Mouse (Mus musculus): ENCODE data around the gene Hnrnph3. TPM values are rescaled to one million over a fixed set of nuclear protein-coding genes. Genes with fewer than 3 reads are reported as not detected.

Gene Hnrnph3
- polyA plus RNA-seq, 1 experiment from 2014 or later = 101 TPM

Other genes starting within 250 kb of the Hnrnph3 start
- 86.9 and 116 TPM in 2 replicates for gene Ccar1, start 231.9 kb downstream of the Hnrnph3 start, polyA plus RNA-seq (2014; fragmentation: Nextera tagmentation; extraction: Ambion mirVana)
- 35.9 and 44.3 TPM in 2 replicates for gene Tet1, start 115.2 kb downstream of the Hnrnph3 start, polyA plus RNA-seq (2014; fragmentation: Nextera tagmentation; extraction: Ambion mirVana)
- gene Slc25a16, start 103.6 kb downstream of the Hnrnph3 start, polyA plus RNA-seq (2014; fragmentation: Nextera tagmentation; extraction: Ambion mirVana) = 15.3 and 17.9 TPM in 2 replicates
- 3.2 and 5.8 TPM in 2 replicates for gene Dna2, start 77.2 kb downstream of the Hnrnph3 start, polyA plus RNA-seq (2014; fragmentation: Nextera tagmentation; extraction: Ambion mirVana)
- 59.9 and 60.3 TPM in 2 replicates for gene Rufy2, start 44.0 kb downstream of the Hnrnph3 start, polyA plus RNA-seq (2014; fragmentation: Nextera tagmentation; extraction: Ambion mirVana)
- gene Pbld2, start 98 bp upstream of the Hnrnph3 start, polyA plus RNA-seq (2014; fragmentation: Nextera tagmentation; extraction: Ambion mirVana) = 0.79 and 0.89 TPM in 2 replicates
- gene Pbld1, start 35.9 kb upstream of the Hnrnph3 start, polyA plus RNA-seq (2014; fragmentation: Nextera tagmentation; extraction: Ambion mirVana) = 0.58 and 0.93 TPM in 2 replicates
- gene Atoh7, start 75.4 kb upstream of the Hnrnph3 start, polyA plus RNA-seq (2014; fragmentation: Nextera tagmentation; extraction: Ambion mirVana) = 1.4 and 2.5 TPM in 2 replicates
- 0.12 and 0.64 TPM in 2 replicates for gene Mypn, start 179.7 kb upstream of the Hnrnph3 start, polyA plus RNA-seq (2014; fragmentation: Nextera tagmentation; extraction: Ambion mirVana)
- 27.0 and 34.7 TPM in 2 replicates for gene Herc4, start 219.6 kb upstream of the Hnrnph3 start, polyA plus RNA-seq (2014; fragmentation: Nextera tagmentation; extraction: Ambion mirVana)